Mouse (Mus musculus) E14TG2a.4 (cell line): ENCODE results near the gene Nedd9.

Source experiments
- CTCF ChIP-seq: conservative IDR thresholded peaks from 2 replicates; pipeline ENCODE4 v1.5.1; 2014; ENCODE audit warnings: low read length
- NANOG ChIP-seq: IDR thresholded peaks from 2 replicates; pipeline ENCODE4 v1.6.1; 2014; ENCODE audit warnings: borderline replicate concordance, low read length, mixed read lengths

DNA sequence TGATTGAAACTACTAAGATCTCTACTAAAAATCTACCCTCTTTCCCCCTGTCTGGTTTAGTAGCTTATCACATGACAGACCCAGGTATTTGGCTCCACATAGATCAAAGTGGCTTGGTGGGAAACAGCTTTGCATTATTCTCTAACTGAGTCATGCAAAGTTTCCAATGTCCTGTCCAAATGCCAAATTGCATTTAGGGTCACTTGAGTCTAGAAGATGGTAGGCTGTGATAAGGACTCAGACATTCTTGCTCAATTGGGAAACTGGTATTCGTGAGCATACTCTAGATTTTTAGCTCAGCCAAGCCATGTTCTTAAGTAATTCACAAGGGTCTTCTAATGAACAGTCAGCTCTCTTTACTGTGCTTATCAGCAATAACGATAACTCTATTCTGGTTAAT, 7.5 kb upstream of the Nedd9 start:
- TF ChIP-seq CTCF = no peak
- no peak for TF ChIP-seq NANOG
